In genomic region chr10:76259566-76260232, GRCm38 (mm10) we compare ENCODE assay signal across 15 mouse cellular contexts. TPM values are rescaled to one million over a fixed set of nuclear protein-coding genes. Genes with fewer than 3 reads are reported as not detected.
DNase-seq lines count a peak whose midpoint lies in the region; ATAC-seq and TF ChIP-seq lines count a peak whose summit lies in the region.
"Had no signal": no experiment of that assay in that cellular context is flagged by ENCODE, and none has a peak within 500 bp of the region (broad histone marks: within the 10 kb centered on the region; RNA-seq: fewer than 3 reads in every experiment).

No protein-coding gene starts in this region.

- H3K4me3 ChIP-seq in lung, embryonic 14.5 days (ENCODE audit: low read depth, low read length) = no peak overlapping the region
- H3K4me3 ChIP-seq in ES-E14 (ENCODE audit: insufficient read depth in 1 of 2, low read depth in 1 of 2, low read length in 2 of 2, poor library complexity in 1 of 2, severe bottlenecking in 1 of 2) = no peak overlapping the region

- no peaks in the 10 kb centered on the region for H3K9me3 ChIP-seq in lung, embryonic 14.5 days (ENCODE audit: low read depth, low read length)
- no peaks in the 10 kb centered on the region for H3K9me3 ChIP-seq in ES-E14 (ENCODE audit: control insufficient read depth, insufficient read depth, low read depth, low read length)

- H3K36me3 ChIP-seq in lung, embryonic 14.5 days (ENCODE audit: insufficient read depth) = peaks cover 8% of the 10 kb centered on the region; the same call in 1 of the 2 replicates
- H3K36me3 ChIP-seq in ES-E14 (ENCODE audit: control insufficient read depth, insufficient read depth, low read length, poor library complexity, severe bottlenecking) = no peaks in the 10 kb centered on the region

- H3K4me1 ChIP-seq in lung, embryonic 14.5 days (ENCODE audit: insufficient read depth) = no peaks in the 10 kb centered on the region; the same call in 1 of the 2 replicates
- peaks cover 0 to 6% of the 10 kb centered on the region in 2 experiments; a peak in 1 of 4 replicates for H3K4me1 ChIP-seq in ES-E14 (ENCODE audit: control insufficient read depth in 2 of 2, insufficient read depth in 2 of 2, low read length in 2 of 2, poor library complexity in 1 of 2)

- no peak for TF ChIP-seq CTCF in lung, embryonic 14.5 days (IDR thresholded peaks at IDR 0.05; ENCODE audit: low read depth)

- in situ Hi-C loops in ES-E14 (cut with MboI; ENCODE audit: low sequenced_read_pairs in 2 of 2, unreplicated experiment in 2 of 2) = no loop called here

- H3K4me2 ChIP-seq in lung, embryonic 14.5 days = no peak overlapping the region

- H3K27ac ChIP-seq in lung, embryonic 14.5 days (ENCODE audit: low read depth) = peak overlapping the region; percentile 18; the same call in 1 of the 2 replicates
- no peak overlapping the region for H3K27ac ChIP-seq in ES-E14 (ENCODE audit: insufficient read depth, low read depth, low read length, poor library complexity, severe bottlenecking)

- ATAC-seq in lung, embryonic 14.5 days (ENCODE audit: insufficient read depth) = 0 out of 2 replicates have a peak, but pooled peaks have one; percentile 36
- ATAC-seq: forebrain, postnatal 0 days; inflammation-experienced regulatory T-cells, adult 6 months had no signal

- H3K27me3 ChIP-seq in lung, embryonic 14.5 days (ENCODE audit: insufficient read depth, low read length) = no peaks in the 10 kb centered on the region

- WGBS in lung, embryonic 14.5 days = 40% methylated on average over 18 of the region's 18 CpGs

- H3K9ac ChIP-seq in lung, embryonic 14.5 days = no peak overlapping the region
- no peak overlapping the region for H3K9ac ChIP-seq in ES-E14 (ENCODE audit: insufficient read depth, low read depth, low read length, poor library complexity, severe bottlenecking)
- H3K9ac ChIP-seq: forebrain, postnatal 0 days had no signal

- DNase-seq in embryo, embryonic 10 days (ENCODE audit: low spot score) = peak; percentile 67
- no peak for DNase-seq in embryo, embryonic 9.5 days (ENCODE audit: extremely low spot score)
- DNase-seq in lung, embryonic 14.5 days = peak; percentile 63
- no peak for DNase-seq in lung, postnatal 14 days
- no peak for DNase-seq in ES-E14 (ENCODE audit: low read depth, low spot score)
- peak; percentile 11 for DNase-seq in forelimb bud, embryonic 11.5 days (ENCODE audit: low read depth, low spot score)
- DNase-seq in urinary bladder, postnatal 14 days (ENCODE audit: low spot score) = no peak
- no peak for DNase-seq in cerebellum, postnatal 4 days (ENCODE audit: low spot score in 2 of 2)
- DNase-seq: cerebellum, adult 18-20 months; forebrain, postnatal 0 days; gastrocnemius, postnatal 10 days; kidney, adult 9 months; spleen, adult 18-20 months had no signal

TF ChIP-seq in ES-E14, 5 proteins besides CTCF, POLR2A, EP300 and RAD21:
- TF ChIP-seq MAFK (IDR thresholded peaks at IDR 0.05; ENCODE audit: insufficient read depth, low read depth, low read length) (no peak), HCFC1 (IDR thresholded peaks at IDR 0.05; ENCODE audit: borderline replicate concordance, insufficient read depth, low read length) (no peak), CHD2 (IDR thresholded peaks at IDR 0.05; ENCODE audit: low read depth, low read length) (no peak), ZNF384 (IDR thresholded peaks at IDR 0.05; ENCODE audit: low read depth, low read length) (peak; percentile 34; the same call in 1 of the 2 replicates), ZC3H11A (IDR thresholded peaks at IDR 0.05; ENCODE audit: borderline replicate concordance, low read depth, low read length) (no peak)
TF ChIP-seq in ES-E14: peak in this region for 1.

RNA-seq across cellular contexts. Expression of gene S100b, which starts 6.0 kb away (rescaled TPM):
- 0.16 TPM in 1 of 2 replicates, not detected in the other for polyA plus RNA-seq in lung, embryonic 14.5 days (2014; fragmentation: Nextera tagmentation; extraction: Ambion mirVana)
- total RNA-seq in ES-E14 (2012; rRNA removed) = not detected in 2 replicates
- polyA plus RNA-seq: inflammation-experienced regulatory T-cells, adult 6 months; liver, adult 2 months had no signal

RNA-seq across cellular contexts. Expression of gene Prmt2, which starts 22.0 kb away (rescaled TPM):
- 44.6 and 45.0 TPM in 2 replicates for polyA plus RNA-seq in lung, embryonic 14.5 days (2014; fragmentation: Nextera tagmentation; extraction: Ambion mirVana)
- 15.1 and 21.5 TPM in 2 replicates for total RNA-seq in ES-E14 (2012; rRNA removed)

Comparison
In these comparisons a context has a peak if more than half of its experiments do, and no peak if none do; other contexts are left out.
1. DNase-seq: peak in embryo, embryonic 10 days (single experiment), lung, embryonic 14.5 days (single experiment) and forelimb bud, embryonic 11.5 days (single experiment); none in embryo, embryonic 9.5 days (single experiment), lung, postnatal 14 days (single experiment), ES-E14 (single experiment), urinary bladder, postnatal 14 days (single experiment) and cerebellum, postnatal 4 days (0 of 2).